ENCODE assay signal across 12 mouse cellular contexts in genomic region chr9:42388490-42388889, GRCm38 (mm10). TPM values are rescaled to one million over a fixed set of nuclear protein-coding genes. Genes with fewer than 3 reads are reported as not detected.
DNase-seq lines count a peak whose midpoint lies in the region; ATAC-seq and TF ChIP-seq lines count a peak whose summit lies in the region.
"Had no signal": no experiment of that assay in that cellular context is flagged by ENCODE, and none has a peak within 500 bp of the region (broad histone marks: within the 10 kb centered on the region; RNA-seq: fewer than 3 reads in every experiment).

No protein-coding gene starts in this region.

- no peak for TF ChIP-seq POLR2A in cortical plate, adult 2 months (IDR thresholded peaks at IDR 0.05; ENCODE audit: extremely low read depth, insufficient read depth, low read length)

- no peak for TF ChIP-seq EP300 in liver, embryonic 14.5 days (IDR thresholded peaks at IDR 0.05; ENCODE audit: low read depth)

- 30% methylated on average over 4 of the region's 4 CpGs for WGBS in liver, embryonic 14.5 days (ENCODE audit: insufficient replicate concordance)

- no peak overlapping the region for H3K9ac ChIP-seq in liver, embryonic 14.5 days (replicated peaks)
- H3K9ac ChIP-seq: embryonic facial prominence, embryonic 12.5 days; kidney, embryonic 15.5 days; liver, embryonic 15.5 days; neural tube, embryonic 12.5 days had no signal

- no peak overlapping the region for H3K4me3 ChIP-seq in liver, embryonic 14.5 days (ENCODE audit: insufficient read depth in 1 of 2, low read depth in 2 of 2, low read length in 2 of 2)
- H3K4me3 ChIP-seq in E14TG2a.4 (replicated peaks; ENCODE audit: low read length) = no peak overlapping the region
- H3K4me3 ChIP-seq in cortical plate, adult 2 months (ENCODE audit: insufficient read depth, low read length) = no peak overlapping the region
- H3K4me3 ChIP-seq: embryonic facial prominence, embryonic 12.5 days; kidney, embryonic 15.5 days; liver, embryonic 15.5 days; neural tube, embryonic 12.5 days had no signal

- no peaks in the 10 kb centered on the region for H3K4me1 ChIP-seq in liver, embryonic 14.5 days (replicated peaks; ENCODE audit: control insufficient read depth in 2 of 2, insufficient read depth in 2 of 2, low read length in 1 of 2)
- H3K4me1 ChIP-seq in E14TG2a.4 (replicated peaks; ENCODE audit: low read depth, low read length) = no peaks in the 10 kb centered on the region
- no peaks in the 10 kb centered on the region for H3K4me1 ChIP-seq in cortical plate, adult 2 months (ENCODE audit: control insufficient read depth, insufficient read depth, low read length)
- H3K4me1 ChIP-seq: liver, embryonic 15.5 days had no signal

- H3K9me3 ChIP-seq in liver, embryonic 14.5 days (ENCODE audit: control insufficient read depth, low read length) = no peaks in the 10 kb centered on the region
- peaks cover 15% of the 10 kb centered on the region; the same call in 1 of the 2 replicates for H3K9me3 ChIP-seq in E14TG2a.4 (ENCODE audit: low read length)
- H3K9me3 ChIP-seq: embryonic facial prominence, embryonic 12.5 days; kidney, embryonic 15.5 days; liver, embryonic 15.5 days; neural tube, embryonic 12.5 days had no signal

- intact Hi-C loops in heart, postnatal 25 days (cut with DNase I) = loop anchor here (2.0 to 5.0 kb wide), 2 partner anchors 214 to 556 kb away; partner anchors contain the start of gene Grik4

- peak; percentile 42 for TF ChIP-seq CTCF in liver, embryonic 14.5 days (IDR thresholded peaks at IDR 0.05; ENCODE audit: low read depth)
- peak; percentile 32; the same call in 1 of the 2 replicates for TF ChIP-seq CTCF in E14TG2a.4 (conservative IDR thresholded peaks at IDR 0.05; ENCODE audit: low read length)
- peak; percentile 49 for TF ChIP-seq CTCF in cortical plate, adult 2 months (IDR thresholded peaks at IDR 0.05; ENCODE audit: extremely low read depth, insufficient read depth, low read length)

- no peaks in the 10 kb centered on the region for H3K36me3 ChIP-seq in liver, embryonic 14.5 days (replicated peaks; ENCODE audit: control insufficient read depth, insufficient read depth, low read depth)
- H3K36me3 ChIP-seq in E14TG2a.4 (ENCODE audit: insufficient read depth, low read length) = no peaks in the 10 kb centered on the region
- H3K36me3 ChIP-seq: embryonic facial prominence, embryonic 12.5 days; kidney, embryonic 15.5 days; liver, embryonic 15.5 days; neural tube, embryonic 12.5 days had no signal

- H3K27me3 ChIP-seq in liver, embryonic 14.5 days (ENCODE audit: control insufficient read depth, insufficient read depth, low read length) = no peaks in the 10 kb centered on the region
- no peaks in the 10 kb centered on the region for H3K27me3 ChIP-seq in E14TG2a.4 (ENCODE audit: insufficient read depth, low read length)
- H3K27me3 ChIP-seq: embryonic facial prominence, embryonic 12.5 days; liver, embryonic 15.5 days; neural tube, embryonic 12.5 days had no signal

- peak; percentile 83 for DNase-seq in heart, adult 11 months
- DNase-seq in heart, postnatal 25 days (ENCODE audit: low spot score) = no peak
- no peak for DNase-seq in liver, embryonic 14.5 days (ENCODE audit: low read depth in 3 of 3, low spot score in 3 of 3)
- DNase-seq in liver = no peak
- DNase-seq in Muller cell, postnatal 12 days (ENCODE audit: inconsistent ontology term) = no peak
- no peak for DNase-seq in layer of hippocampus, postnatal 36 days

- H3K4me2 ChIP-seq in liver, embryonic 14.5 days (ENCODE audit: low read depth) = no peak overlapping the region
- H3K4me2 ChIP-seq: embryonic facial prominence, embryonic 12.5 days; kidney, embryonic 15.5 days; liver, embryonic 15.5 days; neural tube, embryonic 12.5 days had no signal

- no peak overlapping the region for H3K27ac ChIP-seq in liver, embryonic 14.5 days
- H3K27ac ChIP-seq in cortical plate, adult 2 months (ENCODE audit: insufficient read depth, low read length) = no peak overlapping the region
- H3K27ac ChIP-seq: embryonic facial prominence, embryonic 12.5 days; kidney, embryonic 15.5 days; liver, embryonic 15.5 days; neural tube, embryonic 12.5 days had no signal

- ATAC-seq in liver, embryonic 14.5 days (ENCODE audit: insufficient read depth) = no peak

RNA-seq across cellular contexts. Expression of gene Tecta, which starts 11.2 kb away (rescaled TPM):
- under 1 TPM in 1 of 2 experiments, not detected in 1; 0.05 TPM for total RNA-seq in heart, postnatal 25 days (2021)
- 0.28 and 0.29 TPM in 2 replicates for polyA plus RNA-seq in liver, embryonic 14.5 days (2012; rRNA removed)
- 0.03 and 0.05 TPM in 2 replicates for polyA plus RNA-seq in liver, embryonic 14.5 days (2014; fragmentation: Nextera tagmentation; extraction: Ambion mirVana)
- 0.27 and 0.30 TPM in 2 replicates for polyA plus RNA-seq in cortical plate, adult 2 months (2012; rRNA removed)
- total RNA-seq in layer of hippocampus, postnatal 36 days (2021) = under 1 TPM; 0.48 to 0.55 TPM
